Mouse (Mus musculus): ENCODE results near the gene Lhx3.

GRCm38 (mm10) chr2:26247531-26247930, 39.4 kb upstream of the Lhx3 start:
- TF ChIP-seq POLR2A (IDR thresholded peaks at IDR 0.05; ENCODE audit: control insufficient read depth, low read depth, low read length) (no peak), CTCF (IDR thresholded peaks at IDR 0.05; ENCODE audit: control insufficient read depth, insufficient read depth, insufficient replicate concordance, low read depth, low read length) (no peak)
